Mouse (Mus musculus): Measurements from ENCODE around the gene 4930470P17Rik.

DNA sequence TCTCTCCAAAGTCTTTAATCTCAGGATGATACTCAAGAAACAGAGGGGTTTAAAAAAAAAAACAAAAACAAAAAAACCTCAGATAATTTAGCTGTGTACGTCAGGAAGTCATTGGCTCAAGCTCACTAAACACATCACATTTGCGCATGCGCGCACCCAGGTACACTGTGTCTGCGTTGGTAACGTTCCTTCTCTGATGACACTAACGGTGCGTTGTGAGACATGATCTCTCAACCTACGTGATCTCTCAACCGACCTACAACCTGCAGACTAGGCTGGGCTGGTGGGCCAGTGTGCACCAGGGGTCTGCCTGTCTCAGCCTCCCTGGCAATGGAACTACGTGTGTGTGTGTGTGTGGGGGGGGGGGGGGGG lies 67.0 kb downstream of the 4930470P17Rik start:
- TF ChIP-seq CTCF (IDR thresholded peaks at IDR 0.05; ENCODE audit: low read depth, low read length) (no peak), POLR2A (IDR thresholded peaks at IDR 0.05; ENCODE audit: borderline replicate concordance, low read depth, low read length) (no peak)

All from bone marrow macrophage, adult 2 months (primary cell).